Mouse (Mus musculus) kidney, adult 2 months (tissue): Measurements from ENCODE around the gene Rbm20.

Source experiments
- CTCF ChIP-seq: fragments of 200-500 bp; conservative IDR thresholded peaks from 2 replicates; pipeline ENCODE4 v1.5.1; 2011; ENCODE audit warnings: low read depth, mild to moderate bottlenecking, control low read depth, low read length, moderate library complexity, mixed read lengths; ENCODE audit not compliant: insufficient read depth, insufficient read length
- POLR2A ChIP-seq: fragments of 200-500 bp; IDR thresholded peaks from one replicate; pipeline ENCODE4 v1.6.1; 2011; ENCODE audit warnings: low read depth, low read length, control low read depth

DNA sequence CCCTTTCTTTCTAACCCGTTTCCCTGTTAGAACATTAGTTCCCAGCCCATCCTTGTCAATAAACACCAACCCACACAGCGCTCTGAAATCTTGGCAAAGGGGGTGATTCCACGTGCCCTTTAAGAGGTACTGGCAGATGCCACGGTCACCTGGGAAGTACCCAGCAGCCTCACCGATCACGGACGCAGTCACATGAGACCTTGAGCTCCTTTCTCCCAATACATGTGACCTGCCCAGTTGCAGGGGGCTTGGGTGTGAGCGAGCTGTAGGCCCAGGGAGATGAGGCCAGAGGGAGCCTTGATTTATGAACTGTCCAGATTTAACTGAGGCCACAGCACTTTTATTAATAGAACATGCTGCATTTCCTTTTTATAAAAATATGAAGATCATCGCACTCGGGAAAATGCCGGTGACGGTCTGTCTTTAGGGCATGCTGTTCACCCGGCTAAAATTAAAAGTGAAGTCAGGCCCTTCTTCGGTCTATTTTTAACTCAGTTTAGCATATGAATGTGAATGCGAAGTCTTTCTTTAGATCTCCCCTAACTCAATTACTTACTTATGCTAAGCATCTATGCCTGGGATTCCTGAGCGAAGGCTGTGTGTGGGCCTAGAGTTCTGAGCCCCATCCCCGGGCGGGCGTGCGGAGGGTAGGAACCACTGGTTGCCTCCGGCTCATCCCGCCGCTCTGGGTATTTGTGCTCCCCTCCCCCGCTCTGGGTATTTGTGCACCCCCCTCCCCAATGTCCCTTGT lies 20.4 kb downstream of the Rbm20 start:
- TF ChIP-seq POLR2A (no peak), CTCF (no peak)
